Mouse (Mus musculus) testis, adult 2 months (tissue): ENCODE results near the gene Rmi2.

Experiments
- CTCF ChIP-seq: fragments of 200-500 bp; IDR thresholded peaks from 2 replicates; pipeline ENCODE4 v1.5.1; 2012; ENCODE audit warnings: low read depth, mild to moderate bottlenecking, inconsistent platforms, low read length, moderate library complexity; ENCODE audit not compliant: control insufficient read depth, insufficient read depth, insufficient replicate concordance
- POLR2A ChIP-seq: fragments of 200-500 bp; IDR thresholded peaks from 2 replicates; pipeline ENCODE4 v1.6.1; 2012; ENCODE audit warnings: low read depth, mild to moderate bottlenecking, inconsistent platforms, low read length, moderate library complexity; ENCODE audit not compliant: control insufficient read depth

GRCm38 (mm10) chr16:10890363-10890762 lies 55.5 kb downstream of the Rmi2 start:
- TF ChIP-seq CTCF (peak; percentile 21; the same call in 1 of the 2 replicates), POLR2A (no peak)
